Mouse (Mus musculus) lung, postnatal 0 days (tissue): Measurements from ENCODE around the gene Sp1. TPM values are rescaled to one million over a fixed set of nuclear protein-coding genes. Genes with fewer than 3 reads are reported as not detected.

ENCODE experiments used
- ATAC-seq: fragments of 200-750 bp; cut with Nextera tagmentation; 2 replicates; pipeline ENCODE4 v1.8.0; 2017; ENCODE audit warnings: moderate library complexity
- DNase-seq: peaks from one replicate; pipeline ENCODE4 v3.0.0-alpha.2; 2016; ENCODE audit warnings: low spot score
- H3K27ac ChIP-seq: fragments of 300-500 bp; sonication (generic); 2 replicates; pipeline ENCODE4 v1.5.1; 2014; ENCODE audit warnings: antibody characterized with exemption, mild to moderate bottlenecking, low read length, mixed read lengths
- H3K27me3 ChIP-seq: fragments of 300-500 bp; sonication (generic); replicated peaks from 2 replicates; pipeline ENCODE4 v1.6.1; 2014; ENCODE audit warnings: low read length, mixed read lengths; ENCODE audit not compliant: insufficient read depth
- H3K36me3 ChIP-seq: fragments of 300-500 bp; sonication (generic); 2 replicates; pipeline ENCODE4 v1.6.1; 2014; ENCODE audit warnings: low read length, mixed read lengths; ENCODE audit not compliant: insufficient read depth
- H3K4me1 ChIP-seq: fragments of 300-500 bp; sonication (generic); 2 replicates; pipeline ENCODE4 v1.6.1; 2014; ENCODE audit warnings: antibody characterized with exemption, low read depth, low read length, mixed read lengths; ENCODE audit not compliant: insufficient read depth
- H3K4me2 ChIP-seq: fragments of 300-500 bp; sonication (generic); replicated peaks from 2 replicates; pipeline ENCODE4 v1.6.1; 2014; ENCODE audit warnings: low read depth, mild to moderate bottlenecking, low read length, moderate library complexity, mixed read lengths
- H3K4me3 ChIP-seq: fragments of 300-500 bp; sonication (generic); 2 replicates; pipeline ENCODE4 v1.5.1; 2014; ENCODE audit warnings: low read depth, low read length
- H3K9ac ChIP-seq: fragments of 300-500 bp; sonication (generic); replicated peaks from 2 replicates; pipeline ENCODE4 v1.6.1; 2014; ENCODE audit warnings: low read depth, mild to moderate bottlenecking
- H3K9me3 ChIP-seq: fragments of 300-500 bp; sonication (generic); 2 replicates; pipeline ENCODE4 v1.6.1; 2016; ENCODE audit warnings: low read length, mixed read lengths
- CTCF ChIP-seq: IDR thresholded peaks from 2 replicates; pipeline ENCODE4 v1.5.1; 2016; ENCODE audit warnings: antibody characterized with exemption, mild to moderate bottlenecking
- EP300 ChIP-seq: IDR thresholded peaks from 2 replicates; pipeline ENCODE4 v1.6.1; 2016; ENCODE audit warnings: antibody characterized with exemption, mild to moderate bottlenecking, control low read depth
- WGBS: fragments of 180-500 bp; shearing (Covaris S2); extraction: QIAGEN DNeasy Blood & Tissue Kit; methylation state at CpG from one replicate; pipeline ENCODE4 v1.1.7; 2014; 5-methylcytosine and 5-hydroxymethylcytosine counted together
- polyA plus RNA-seq: library from polyadenylated mRNA; unstranded; fragments of >200 nt; fragmentation: Nextera tagmentation; extraction: Ambion mirVana; gene quantifications from 2 replicates; pipeline ENCODE4 v1.2.1, GENCODE M21; 2015

The Sp1 gene
- polyA plus RNA-seq, 1 experiment from 2014 or later, result 7.3 TPM

GRCm38 (mm10) chr15:102366238-102366637, 39.7 kb upstream of the Sp1 start:
- Histone ChIP-seq H3K27me3 (0 out of 2 replicates have a peak, but pooled peaks cover 4% of the 10 kb centered on the region), H3K4me1 (0 out of 2 replicates have a peak, but pooled peaks cover 4% of the 10 kb centered on the region), H3K9ac (no peak overlapping the region), H3K9me3 (no peaks in the 10 kb centered on the region), H3K36me3 (no peaks in the 10 kb centered on the region), H3K4me3 (no peak overlapping the region), H3K27ac (no peak overlapping the region), H3K4me2 (peak overlapping the region; percentile 17; the same call in 1 of the 2 replicates)
- TF ChIP-seq EP300, result no peak
- TF ChIP-seq CTCF, result no peak
- ATAC-seq (no peak), DNase-seq (no peak)
- 18% methylated on average over 7 of the region's 7 CpGs for WGBS

- no peak within 1 kb of the TSS for H3K9ac ChIP-seq
- H3K27me3 ChIP-seq, result 0 out of 2 replicates have a peak, but pooled peaks cover 4% of the 10 kb centered on the region
- WGBS, result 4% methylated on average over 15 of the region's 15 CpGs
- DNase-seq (no peak), ATAC-seq (0 out of 2 replicates have a peak, but pooled peaks have one; percentile 8)
- H3K4me1 ChIP-seq, result 0 out of 2 replicates have a peak, but pooled peaks cover 4% of the 10 kb centered on the region
- no peak within 1 kb of the TSS for H3K27ac ChIP-seq
- H3K36me3 ChIP-seq, result no peaks in the 10 kb centered on the region
- TF ChIP-seq CTCF (no peak), EP300 (no peak)
- H3K9me3 ChIP-seq, result no peaks in the 10 kb centered on the region
- H3K4me3 ChIP-seq, result no peak within 1 kb of the TSS
- H3K4me2 ChIP-seq, result peak within 1 kb of the TSS; percentile 17; the same call in 1 of the 2 replicates
These were observed 39.1 kb upstream of the Sp1 start, which contains the start of gene Sp7 for GRCm38 (mm10) chr15:102366733-102367344. Gene Sp7, minus strand, starts transcription at chr15:102367182.

GRCm38 (mm10) chr15:102369972-102370371, 36.0 kb upstream of the Sp1 start:
- ATAC-seq (no peak), DNase-seq (no peak)
- H3K4me2 ChIP-seq, result 0 out of 2 replicates have a peak overlapping the region, but pooled peaks have one; percentile 8
- TF ChIP-seq CTCF, result no peak
- no peak for TF ChIP-seq EP300
- H3K4me3 ChIP-seq, result no peak overlapping the region
- no peaks in the 10 kb centered on the region for H3K9me3 ChIP-seq
- no peak overlapping the region for H3K9ac ChIP-seq
- H3K4me1 ChIP-seq, result no peaks in the 10 kb centered on the region
- no peaks in the 10 kb centered on the region for H3K36me3 ChIP-seq
- no peaks in the 10 kb centered on the region for H3K27me3 ChIP-seq
- 19% methylated on average over 13 of the region's 13 CpGs for WGBS
- H3K27ac ChIP-seq, result no peak overlapping the region

- no peak for DNase-seq
- Histone ChIP-seq H3K4me2 (no peak overlapping the region), H3K27ac (no peak overlapping the region), H3K9me3 (no peaks in the 10 kb centered on the region), H3K27me3 (no peaks in the 10 kb centered on the region), H3K9ac (no peak overlapping the region), H3K4me3 (no peak overlapping the region), H3K4me1 (no peaks in the 10 kb centered on the region), H3K36me3 (no peaks in the 10 kb centered on the region)
- WGBS, result 16% methylated on average over 10 of the region's 10 CpGs
- TF ChIP-seq CTCF (no peak), EP300 (no peak)
- no peak for ATAC-seq
These were observed 35.2 kb upstream of the Sp1 start for GRCm38 (mm10) chr15:102370727-102371126.

- Histone ChIP-seq H3K27ac (peak overlapping the region; percentile 77), H3K4me2 (peak overlapping the region; percentile 96), H3K4me3 (peak overlapping the region; percentile 67), H3K36me3 (no peaks in the 10 kb centered on the region), H3K9me3 (no peaks in the 10 kb centered on the region), H3K27me3 (no peaks in the 10 kb centered on the region), H3K9ac (peak overlapping the region; percentile 43), H3K4me1 (peaks cover 7% of the 10 kb centered on the region; the same call in 1 of the 2 replicates)
- DNase-seq (peak; percentile 58), ATAC-seq (peak; percentile 78)
- WGBS, result 1% methylated on average over 35 of the region's 43 CpGs
- TF ChIP-seq CTCF (no peak), EP300 (no peak)
These were observed 29.3 kb upstream of the Sp1 start for GRCm38 (mm10) chr15:102376453-102377162.

- TF ChIP-seq CTCF, result peak; percentile 97
- TF ChIP-seq EP300, result no peak
- Histone ChIP-seq H3K4me2 (peak overlapping the region; percentile 96), H3K27ac (peak overlapping the region; percentile 77), H3K4me3 (peak overlapping the region; percentile 67), H3K4me1 (peaks cover 7% of the 10 kb centered on the region; the same call in 1 of the 2 replicates), H3K36me3 (no peaks in the 10 kb centered on the region), H3K9ac (peak overlapping the region; percentile 43), H3K9me3 (no peaks in the 10 kb centered on the region), H3K27me3 (no peaks in the 10 kb centered on the region)
- ATAC-seq, result peak; percentile 88
- 1% methylated on average over 7 of the region's 7 CpGs for WGBS
- peak; percentile 94 for DNase-seq
These were observed 28.8 kb upstream of the Sp1 start for GRCm38 (mm10) chr15:102377163-102377543.
